Mouse (Mus musculus): ENCODE results near the gene Mgp.

DNA sequence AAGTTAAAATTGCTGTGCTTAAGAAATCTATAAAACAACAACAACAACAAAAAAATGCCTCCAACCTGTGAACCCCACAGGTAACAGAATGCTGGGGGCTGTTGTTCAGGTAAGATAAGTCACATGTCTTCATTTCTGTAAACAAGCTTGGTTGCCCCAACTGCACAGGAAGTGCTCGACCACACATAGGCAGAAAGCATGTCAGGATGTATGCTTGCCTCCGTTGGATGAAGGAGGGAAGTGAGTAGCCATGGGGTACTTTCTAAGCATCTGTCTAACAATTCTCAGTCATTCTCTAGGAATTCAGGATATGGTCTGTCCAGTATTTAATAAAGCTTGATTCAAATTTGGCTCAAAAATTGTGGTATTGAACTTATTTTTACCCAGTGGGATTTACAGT is 23.3 kb upstream of the Mgp start:
- no peak for TF ChIP-seq CTCF (IDR thresholded peaks at IDR 0.05; ENCODE audit: insufficient read depth, low read length)
- no peak for TF ChIP-seq POLR2A (IDR thresholded peaks at IDR 0.05; ENCODE audit: borderline replicate concordance, extremely low read depth, low read depth, low read length)
